Mouse (Mus musculus): ENCODE measurements at regions not wholly inside any gene's neighbourhood (a gene's known extent, or its start where the extent isn't known, plus 50 kb on each side); places are given as distances from the start of the nearest gene placed in this dataset.

DNA sequence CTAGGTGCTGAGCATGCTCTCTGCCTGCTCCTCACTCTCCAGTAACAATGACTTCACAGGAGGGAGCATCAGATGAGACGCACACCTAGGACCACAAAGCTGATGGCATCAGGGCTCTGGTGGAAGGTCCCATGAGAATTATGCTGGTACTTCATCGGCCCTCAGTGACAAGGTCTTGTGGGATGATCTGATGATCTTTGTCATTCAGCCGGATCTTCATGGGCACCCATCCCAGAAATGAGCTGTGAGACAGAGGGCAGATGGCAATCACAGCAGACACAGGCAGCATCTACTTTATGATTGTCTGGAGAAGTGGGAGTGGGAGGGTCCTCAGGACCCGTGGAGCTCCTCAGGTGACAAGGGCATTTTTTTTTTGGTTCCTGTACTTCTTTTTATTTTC is 114.7 kb upstream of the Ctnnb1 start:
- TF ChIP-seq USF1 (IDR thresholded peaks at IDR 0.05; ENCODE audit: low read depth, low read length) (no peak), KAT2A (conservative IDR thresholded peaks at IDR 0.05; ENCODE audit: low read depth, low read length) (no peak), JUND (IDR thresholded peaks at IDR 0.05; ENCODE audit: low read depth, low read length) (no peak), MEF2A (IDR thresholded peaks at IDR 0.05; ENCODE audit: extremely low read depth, insufficient replicate concordance, low read depth, low read length, poor library complexity, severe bottlenecking) (no peak), CTCF (IDR thresholded peaks at IDR 0.05 in 2 of 3, conservative IDR thresholded peaks at IDR 0.05 in 1 of 3; ENCODE audit: control insufficient read depth in 1 of 3, insufficient read depth in 1 of 3, low read depth in 2 of 3, low read length in 3 of 3, poor library complexity in 1 of 3, severe bottlenecking in 1 of 3) (no peak), POLR2A (IDR thresholded peaks at IDR 0.05; ENCODE audit: control insufficient read depth in 1 of 2, insufficient read depth in 1 of 2, low read depth in 1 of 2, low read length in 2 of 2, poor library complexity in 1 of 2) (no peak), TAL1 (IDR thresholded peaks at IDR 0.05; ENCODE audit: low read length) (no peak), EP300 (IDR thresholded peaks at IDR 0.05; ENCODE audit: low read depth in 1 of 2, low read length in 2 of 2) (no peak), MAZ (IDR thresholded peaks at IDR 0.05; ENCODE audit: low read depth, low read length) (no peak), POLR2AphosphoS5 (IDR thresholded peaks at IDR 0.05; ENCODE audit: borderline replicate concordance, low read depth, low read length) (no peak), GATA1 (IDR thresholded peaks at IDR 0.05; ENCODE audit: low read depth, low read length) (no peak), POLR2AphosphoS2 (IDR thresholded peaks at IDR 0.05; ENCODE audit: low read length) (no peak), SIN3A (IDR thresholded peaks at IDR 0.05; ENCODE audit: low read length) (no peak)
